Mouse (Mus musculus) C3H10T1/2 (cell line): Measurements from ENCODE around the gene Slit3. TPM values are rescaled to one million over a fixed set of nuclear protein-coding genes. Genes with fewer than 3 reads are reported as not detected.

Source experiments
- polyA plus RNA-seq, 2 experiments: library from polyadenylated mRNA; unstranded; fragments of >200 nt; fragmentation: generic; extraction: Trizol; gene quantifications; one replicate each; pipeline ENCODE4 v1.2.1; 2012; ENCODE audit warnings: missing spikeins in 2 of 2

The Slit3 gene
- polyA plus RNA-seq: 1 to 10 TPM in 1 of 2 experiments, under 1 TPM in 1; 0.05 to 7.8 TPM

GRCm38 (mm10) chr11:35120894-35121610, at the start of gene Slit3:
Gene Slit3 (plus strand): TSS chr11:35121224.

